Mouse (Mus musculus): ENCODE measurements around the gene Tmem52.

The Tmem52 gene

DNA sequence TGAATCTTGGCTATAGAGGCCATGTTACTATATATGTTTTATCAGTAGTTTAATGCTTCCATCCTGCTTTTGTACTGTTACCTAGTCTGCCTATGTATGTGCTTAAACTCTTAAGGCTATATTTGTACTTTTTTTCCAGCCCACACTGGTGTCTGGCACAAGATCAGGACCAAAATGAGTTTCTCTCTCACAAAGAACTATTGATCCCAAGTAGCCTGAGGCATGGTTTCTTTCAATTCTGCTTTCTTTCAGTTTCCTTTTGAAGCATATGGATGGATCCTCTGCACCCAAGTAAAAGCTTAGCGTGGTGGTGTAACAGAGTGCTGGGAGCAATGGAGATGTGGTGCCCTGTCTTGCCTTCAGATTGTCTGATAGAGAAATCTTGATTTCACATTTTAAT is 42.1 kb downstream of the Tmem52 start:
- no peak for DNase-seq

DNA sequence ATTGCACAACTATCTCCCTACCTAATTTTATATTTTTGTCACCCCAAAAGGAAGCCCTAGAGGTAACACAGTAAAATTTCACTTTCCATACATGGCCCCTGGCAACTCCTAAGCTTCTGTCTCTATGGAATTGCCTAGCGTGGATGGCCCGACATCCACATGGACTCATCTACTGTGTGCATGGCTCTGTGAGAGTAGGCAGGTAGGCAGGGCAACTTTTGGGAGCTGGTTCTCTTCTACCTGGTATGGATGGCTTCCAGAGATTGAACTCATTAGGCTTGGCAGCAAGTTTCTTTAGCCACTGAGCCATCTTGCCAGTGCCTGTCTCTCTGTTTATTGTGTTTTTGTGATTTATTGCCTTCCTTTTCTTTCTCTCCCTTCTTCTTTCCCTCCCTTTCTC is 45.9 kb downstream of the Tmem52 start:
- no peak for DNase-seq

DNA sequence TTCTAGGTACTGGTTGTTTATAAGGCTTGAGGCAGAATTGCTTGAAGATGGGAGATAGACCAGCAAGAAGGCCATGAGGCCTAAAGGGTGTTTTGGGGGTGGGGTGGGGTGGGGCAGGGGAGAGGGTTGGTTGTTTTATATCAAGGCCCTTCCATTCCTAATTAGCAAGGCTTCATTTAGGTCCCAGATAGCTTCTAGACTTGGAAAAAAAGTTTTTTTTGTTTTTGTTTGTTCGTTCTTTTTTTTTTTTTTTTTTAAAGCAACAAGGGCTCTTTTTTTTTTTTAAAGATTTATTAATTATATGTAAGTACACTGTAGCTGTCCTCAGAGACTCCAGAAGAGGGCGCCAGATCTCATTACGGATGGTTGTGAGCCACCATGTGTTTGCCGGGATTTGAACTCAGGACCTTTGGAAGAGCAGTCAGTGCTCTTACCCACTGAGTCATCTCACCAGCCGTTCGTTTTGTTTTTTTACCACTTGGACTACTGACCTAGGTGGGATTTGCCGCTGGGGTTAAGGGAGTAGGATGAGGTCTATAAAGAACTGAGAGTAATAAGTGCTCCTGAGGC is 49.1 kb downstream of the Tmem52 start:
- no peak for DNase-seq

Measured in thymus, adult 18-20 months (tissue).